Mouse (Mus musculus) thymus, adult 2 months (tissue): ENCODE measurements around the gene Pgpep1.

Source experiments
- CTCF ChIP-seq: fragments of 200-500 bp; IDR thresholded peaks from 2 replicates; pipeline ENCODE4 v1.5.1; 2012; ENCODE audit warnings: mild to moderate bottlenecking, control low read depth, low read length, moderate library complexity, borderline replicate concordance; ENCODE audit not compliant: control insufficient read depth, poor library complexity, insufficient read depth; ENCODE audit errors: extremely low read depth
- POLR2A ChIP-seq: fragments of 200-500 bp; IDR thresholded peaks from 2 replicates; pipeline ENCODE4 v1.6.1; 2012; ENCODE audit warnings: mild to moderate bottlenecking, low read length, control low read depth, moderate library complexity; ENCODE audit not compliant: control insufficient read depth, poor library complexity, insufficient read depth; ENCODE audit errors: extremely low read depth

GRCm38 (mm10) chr8:70655469-70655868, 4.7 kb downstream of the Pgpep1 start:
- TF ChIP-seq CTCF (no peak), POLR2A (no peak)
